Mouse (Mus musculus) erythroblast, embryonic 14.5 days (primary cell): Measurements from ENCODE around the gene Npcd.

Source experiments
- GATA1 ChIP-seq: IDR thresholded peaks from 2 replicates; pipeline ENCODE4 v1.6.1; 2012; ENCODE audit warnings: low read length, inconsistent platforms, mixed read lengths
- TAL1 ChIP-seq: IDR thresholded peaks from 3 replicates; pipeline ENCODE4 v1.6.1; 2012; ENCODE audit warnings: low read length, inconsistent platforms, mixed read lengths

GRCm38 (mm10) chr15:79805246-79805645, 28.8 kb downstream of the Npcd start:
- TF ChIP-seq GATA1 (no peak), TAL1 (no peak)
